Mouse (Mus musculus) brown adipose tissue, adult 24 weeks (tissue): ENCODE results near the gene Stat1. TPM values are rescaled to one million over a fixed set of nuclear protein-coding genes. Genes with fewer than 3 reads are reported as not detected.

Experiments
- H3K27ac ChIP-seq: fragments of 200-500 bp; replicated peaks from 2 replicates; pipeline ENCODE4 v1.5.1; 2012; ENCODE audit warnings: low read depth, mild to moderate bottlenecking, low read length
- H3K4me1 ChIP-seq: fragments of 200-500 bp; 2 replicates; pipeline ENCODE4 v1.6.1; 2012; ENCODE audit warnings: low read length, mixed read lengths; ENCODE audit not compliant: control insufficient read depth, insufficient read depth, insufficient read length
- H3K4me3 ChIP-seq: fragments of 200-500 bp; 2 replicates; pipeline ENCODE4 v1.5.1; 2012; ENCODE audit warnings: low read depth, mild to moderate bottlenecking, low read length, moderate library complexity; ENCODE audit not compliant: insufficient read depth
- polyA plus RNA-seq: library from polyadenylated mRNA; stranded (reverse); fragments of >200 nt; gene quantifications from 2 replicates; pipeline ENCODE4 v1.2.4, GENCODE M21; 2012; ENCODE audit not compliant: missing spikeins, insufficient read depth, insufficient read length

Gene Stat1
- polyA plus RNA-seq, 1 experiment: 49.0 TPM

GRCm38 (mm10) chr1:52166652-52167220, 47.5 kb downstream of the Stat1 start:
- peak overlapping the region; percentile 49 for H3K4me3 ChIP-seq
- peak overlapping the region; percentile 66 for H3K27ac ChIP-seq
- no peaks in the 10 kb centered on the region; the same call in 1 of the 2 replicates for H3K4me1 ChIP-seq

- peaks cover 3% of the 10 kb centered on the region; the same call in 1 of the 2 replicates for H3K4me1 ChIP-seq
- no peak overlapping the region for H3K27ac ChIP-seq
- no peak overlapping the region for H3K4me3 ChIP-seq
Measured at GRCm38 (mm10) chr1:52170057-52170456, 50.8 kb downstream of the Stat1 start.

GRCm38 (mm10) chr1:52170747-52171146, 51.5 kb downstream of the Stat1 start:
- H3K27ac ChIP-seq: no peak overlapping the region
- no peak overlapping the region for H3K4me3 ChIP-seq
- H3K4me1 ChIP-seq: peaks cover 3% of the 10 kb centered on the region; the same call in 1 of the 2 replicates

GRCm38 (mm10) chr1:52171271-52171670, 52.0 kb downstream of the Stat1 start:
- Histone ChIP-seq H3K4me3 (no peak overlapping the region), H3K4me1 (peaks cover 3% of the 10 kb centered on the region; the same call in 1 of the 2 replicates), H3K27ac (no peak overlapping the region)

- Histone ChIP-seq H3K4me3 (no peak overlapping the region), H3K27ac (peak overlapping the region; percentile 55), H3K4me1 (peaks cover 3% of the 10 kb centered on the region; the same call in 1 of the 2 replicates)
Measured at GRCm38 (mm10) chr1:52175321-52175720, 56.1 kb downstream of the Stat1 start.

- peaks cover 3% of the 10 kb centered on the region; the same call in 1 of the 2 replicates for H3K4me1 ChIP-seq
- H3K4me3 ChIP-seq: no peak overlapping the region
- H3K27ac ChIP-seq: no peak overlapping the region; the same call in 1 of the 2 replicates
Measured at GRCm38 (mm10) chr1:52175983-52176382, 56.7 kb downstream of the Stat1 start.

- H3K4me1 ChIP-seq: peaks cover 3% of the 10 kb centered on the region; the same call in 1 of the 2 replicates
- H3K27ac ChIP-seq: no peak overlapping the region
- H3K4me3 ChIP-seq: no peak overlapping the region
Measured at GRCm38 (mm10) chr1:52176999-52177398, 57.8 kb downstream of the Stat1 start.

GRCm38 (mm10) chr1:52179939-52180568, 60.8 kb downstream of the Stat1 start:
- no peak overlapping the region for H3K27ac ChIP-seq
- H3K4me1 ChIP-seq: no peaks in the 10 kb centered on the region
- no peak overlapping the region for H3K4me3 ChIP-seq

GRCm38 (mm10) chr1:52181994-52182393, 62.8 kb downstream of the Stat1 start:
- Histone ChIP-seq H3K27ac (no peak overlapping the region), H3K4me1 (no peaks in the 10 kb centered on the region), H3K4me3 (no peak overlapping the region)

GRCm38 (mm10) chr1:52182992-52183391, 63.8 kb downstream of the Stat1 start:
- Histone ChIP-seq H3K4me1 (no peaks in the 10 kb centered on the region), H3K27ac (no peak overlapping the region), H3K4me3 (no peak overlapping the region)

Other genes with a start within 250 kb of the Stat1 start
- 4.4 and 9.1 TPM in 2 replicates for gene Myo1b, start 203.4 kb upstream of the Stat1 start, polyA plus RNA-seq
- 0.52 TPM in 1 of 2 replicates, not detected in the other for gene Stat4, start 132.3 kb upstream of the Stat1 start, polyA plus RNA-seq
- gene Gls, start 113.8 kb downstream of the Stat1 start, polyA plus RNA-seq: 15.5 and 35.1 TPM in 2 replicates